Comparison of ENCODE assay signal across 26 mouse cellular contexts in genomic region chr4:138411504-138412121, GRCm38 (mm10). TPM values are rescaled to one million over a fixed set of nuclear protein-coding genes. Genes with fewer than 3 reads are reported as not detected.
DNase-seq lines count a peak whose midpoint lies in the region; ATAC-seq and TF ChIP-seq lines count a peak whose summit lies in the region.
"Had no signal": no experiment of that assay in that cellular context is flagged by ENCODE, and none has a peak within 500 bp of the region (broad histone marks: within the 10 kb centered on the region; RNA-seq: fewer than 3 reads in every experiment).

No protein-coding gene starts in this region.

- H3K4me1 ChIP-seq in E14TG2a.4 (replicated peaks; ENCODE audit: low read depth, low read length) (peaks cover 74% of the 10 kb centered on the region), ES-E14 (ENCODE audit: control insufficient read depth in 2 of 2, insufficient read depth in 2 of 2, low read length in 2 of 2, poor library complexity in 1 of 2) (peaks cover 5 to 34% of the 10 kb centered on the region in 2 experiments)
- peaks cover 7% of the 10 kb centered on the region for H3K4me1 ChIP-seq in heart, embryonic 12.5 days (replicated peaks)
- H3K4me1 ChIP-seq in limb, embryonic 10.5 days: peaks cover 5% of the 10 kb centered on the region
- H3K4me1 ChIP-seq: embryonic facial prominence, embryonic 12.5 days; forebrain, embryonic 13.5 days had no signal

- H3K4me3 ChIP-seq in E14TG2a.4 (replicated peaks; ENCODE audit: low read length): peak overlapping the region; percentile 20; the same call in 1 of the 2 replicates
- no peak overlapping the region for H3K4me3 ChIP-seq in ES-E14 (ENCODE audit: insufficient read depth in 1 of 2, low read depth in 1 of 2, low read length in 2 of 2, poor library complexity in 1 of 2, severe bottlenecking in 1 of 2)
- H3K4me3 ChIP-seq in heart, embryonic 12.5 days: no peak overlapping the region
- H3K4me3 ChIP-seq in limb, embryonic 10.5 days: no peak overlapping the region
- H3K4me3 ChIP-seq: embryonic facial prominence, embryonic 10.5 days; embryonic facial prominence, embryonic 12.5 days; forebrain, embryonic 13.5 days; forebrain, embryonic 15.5 days had no signal

- H3K36me3 ChIP-seq in E14TG2a.4 (ENCODE audit: insufficient read depth, low read length) (no peaks in the 10 kb centered on the region), ES-E14 (ENCODE audit: control insufficient read depth, insufficient read depth, low read length, poor library complexity, severe bottlenecking) (no peaks in the 10 kb centered on the region)
- H3K36me3 ChIP-seq in heart, embryonic 12.5 days: no peaks in the 10 kb centered on the region
- no peaks in the 10 kb centered on the region for H3K36me3 ChIP-seq in limb, embryonic 10.5 days
- H3K36me3 ChIP-seq: embryonic facial prominence, embryonic 10.5 days; embryonic facial prominence, embryonic 12.5 days; forebrain, embryonic 15.5 days had no signal

- TF ChIP-seq CTCF in E14TG2a.4 (conservative IDR thresholded peaks at IDR 0.05; ENCODE audit: low read length): no peak

- peak; percentile 29 for DNase-seq in right cerebral cortex, adult 18-20 months
- DNase-seq in right cerebral cortex, postnatal 4 days: no peak
- DNase-seq in ES-E14 (ENCODE audit: low read depth, low spot score): no peak
- DNase-seq in brain, adult 2 months (ENCODE audit: low read depth, low spot score): peak; percentile 38
- no peak for DNase-seq in kidney, postnatal 36 days
- DNase-seq in limb, embryonic 10.5 days (ENCODE audit: low spot score): no peak
- DNase-seq: adrenal gland, adult 8-10 months; adrenal gland, postnatal 14 days; adrenal gland, postnatal 36 days; B cell, adult 2 months; cerebellum, adult 11 months; cerebellum, adult 18-20 months; cerebellum, adult 8-10 months; cerebellum, adult 9-11 months; cerebellum, postnatal 14 days had no signal

- no peak overlapping the region for H3K9ac ChIP-seq in ES-E14 (ENCODE audit: insufficient read depth, low read depth, low read length, poor library complexity, severe bottlenecking)
- H3K9ac ChIP-seq in heart, embryonic 12.5 days: no peak overlapping the region
- H3K9ac ChIP-seq: embryonic facial prominence, embryonic 12.5 days; forebrain, embryonic 13.5 days; forebrain, embryonic 15.5 days had no signal

- 44% methylated on average over 7 of the region's 7 CpGs for WGBS in heart, embryonic 12.5 days
- 57% methylated on average over 7 of the region's 7 CpGs for WGBS in limb, embryonic 10.5 days

- H3K27ac ChIP-seq in ES-E14 (ENCODE audit: insufficient read depth, low read depth, low read length, poor library complexity, severe bottlenecking): peak overlapping the region; percentile 9; the same call in 1 of the 2 replicates
- no peak overlapping the region for H3K27ac ChIP-seq in heart, embryonic 12.5 days (ENCODE audit: poor library complexity, severe bottlenecking)
- no peak overlapping the region for H3K27ac ChIP-seq in limb, embryonic 10.5 days
- H3K27ac ChIP-seq: embryonic facial prominence, embryonic 10.5 days; embryonic facial prominence, embryonic 12.5 days; forebrain, embryonic 13.5 days; forebrain, embryonic 15.5 days had no signal

- no peak overlapping the region for H3K4me2 ChIP-seq in heart, embryonic 12.5 days
- H3K4me2 ChIP-seq: embryonic facial prominence, embryonic 12.5 days; forebrain, embryonic 13.5 days; forebrain, embryonic 15.5 days had no signal

- no peak for ATAC-seq in heart, embryonic 12.5 days (ENCODE audit: insufficient number of reproducible peaks, low FRiP score)
- ATAC-seq: activated CD4-positive, CD25-positive, alpha-beta regulatory T cell, adult 4 months; CD4-positive, CD25-positive, alpha-beta regulatory T cell, adult 4 months; forebrain, embryonic 13.5 days; forebrain, embryonic 15.5 days had no signal

- peaks cover 4% of the 10 kb centered on the region for H3K9me3 ChIP-seq in E14TG2a.4 (ENCODE audit: low read length)
- H3K9me3 ChIP-seq in ES-E14 (ENCODE audit: control insufficient read depth, insufficient read depth, low read depth, low read length): no peaks in the 10 kb centered on the region
- H3K9me3 ChIP-seq in heart, embryonic 12.5 days (replicated peaks): no peaks in the 10 kb centered on the region
- no peaks in the 10 kb centered on the region for H3K9me3 ChIP-seq in limb, embryonic 10.5 days (replicated peaks)
- H3K9me3 ChIP-seq: embryonic facial prominence, embryonic 10.5 days; embryonic facial prominence, embryonic 12.5 days; forebrain, embryonic 13.5 days; forebrain, embryonic 15.5 days had no signal

- H3K27me3 ChIP-seq in E14TG2a.4 (ENCODE audit: insufficient read depth, low read length): peaks cover 41% of the 10 kb centered on the region
- peaks cover 35% of the 10 kb centered on the region for H3K27me3 ChIP-seq in heart, embryonic 12.5 days (replicated peaks)
- H3K27me3 ChIP-seq in limb, embryonic 10.5 days (ENCODE audit: low read depth, poor library complexity, severe bottlenecking): peaks cover 71% of the 10 kb centered on the region
- H3K27me3 ChIP-seq: forebrain, embryonic 15.5 days had no signal

- in situ Hi-C loops in ES-E14 (cut with MboI; ENCODE audit: low sequenced_read_pairs in 2 of 2, unreplicated experiment in 2 of 2): no loop called here

TF ChIP-seq in ES-E14, 5 proteins besides CTCF, POLR2A, EP300 and RAD21:
- no peak for TF ChIP-seq ZC3H11A (IDR thresholded peaks at IDR 0.05; ENCODE audit: borderline replicate concordance, low read depth, low read length)
- TF ChIP-seq HCFC1 (IDR thresholded peaks at IDR 0.05; ENCODE audit: borderline replicate concordance, insufficient read depth, low read length): no peak
- TF ChIP-seq ZNF384 (IDR thresholded peaks at IDR 0.05; ENCODE audit: low read depth, low read length): no peak
- TF ChIP-seq MAFK (IDR thresholded peaks at IDR 0.05; ENCODE audit: insufficient read depth, low read depth, low read length): no peak
- TF ChIP-seq CHD2 (IDR thresholded peaks at IDR 0.05; ENCODE audit: low read depth, low read length): no peak

RNA-seq across cellular contexts. Expression of gene Fam43b, which starts 15.3 kb away (rescaled TPM):
- 0.69 and 0.89 TPM in 2 replicates for total RNA-seq in ES-E14 (2012; rRNA removed)
- 0.06 TPM in 1 of 2 replicates, not detected in the other for polyA plus RNA-seq in heart, embryonic 12.5 days (2016; fragmentation: Nextera tagmentation; extraction: Ambion mirVana)
- not detected in 2 replicates for polyA plus RNA-seq in limb, embryonic 10.5 days (2016; fragmentation: Nextera tagmentation; extraction: Ambion mirVana)
- total RNA-seq: CH12.LX, MEL had no signal
- polyA plus RNA-seq: activated CD4-positive, CD25-positive, alpha-beta regulatory T cell, adult 4 months; CD4-positive, CD25-positive, alpha-beta regulatory T cell, adult 4 months; embryonic facial prominence, embryonic 10.5 days; forebrain, embryonic 11.5 days had no signal

RNA-seq across cellular contexts. Expression of gene Mul1, which starts 22.9 kb away (rescaled TPM):
- total RNA-seq in ES-E14 (2012; rRNA removed): 58.4 and 62.3 TPM in 2 replicates
- polyA plus RNA-seq in heart, embryonic 12.5 days (2016; fragmentation: Nextera tagmentation; extraction: Ambion mirVana): 18.6 and 21.5 TPM in 2 replicates
- 20.7 and 21.9 TPM in 2 replicates for polyA plus RNA-seq in limb, embryonic 10.5 days (2016; fragmentation: Nextera tagmentation; extraction: Ambion mirVana)

RNA-seq across cellular contexts. Expression of gene Camk2n1, which starts 42.5 kb away (rescaled TPM):
- total RNA-seq in ES-E14 (2012; rRNA removed): 1.2 and 1.4 TPM in 2 replicates
- 1.1 and 1.4 TPM in 2 replicates for polyA plus RNA-seq in heart, embryonic 12.5 days (2016; fragmentation: Nextera tagmentation; extraction: Ambion mirVana)
- 0.55 and 0.60 TPM in 2 replicates for polyA plus RNA-seq in limb, embryonic 10.5 days (2016; fragmentation: Nextera tagmentation; extraction: Ambion mirVana)
- total RNA-seq: MEL had no signal

RNA-seq across cellular contexts. Expression of gene Cda, which starts 43.8 kb away (rescaled TPM):
- total RNA-seq in ES-E14 (2012; rRNA removed): 1.9 and 3.1 TPM in 2 replicates
- 9.3 and 10.9 TPM in 2 replicates for polyA plus RNA-seq in heart, embryonic 12.5 days (2016; fragmentation: Nextera tagmentation; extraction: Ambion mirVana)
- polyA plus RNA-seq in limb, embryonic 10.5 days (2016; fragmentation: Nextera tagmentation; extraction: Ambion mirVana): 4.1 and 4.9 TPM in 2 replicates
- total RNA-seq: CH12.LX had no signal
- polyA plus RNA-seq: activated CD4-positive, CD25-positive, alpha-beta regulatory T cell, adult 4 months; CD4-positive, CD25-positive, alpha-beta regulatory T cell, adult 4 months had no signal

Comparison
In these comparisons a context has a peak if more than half of its experiments do, and no peak if none do; other contexts are left out.
1. DNase-seq: peak in right cerebral cortex, adult 18-20 months (single experiment) and brain, adult 2 months (single experiment); none in right cerebral cortex, postnatal 4 days (single experiment), ES-E14 (single experiment), kidney, postnatal 36 days (0 of 2) and limb, embryonic 10.5 days (single experiment).